Mouse (Mus musculus) right cerebral cortex, postnatal 10 days (tissue): Measurements from ENCODE around the gene Bbx.

Experiments
- DNase-seq, 2 experiments: peaks; one replicate each; pipeline ENCODE4 v3.0.0; 2021; ENCODE audit warnings: low spot score in 2 of 2

Bbx gene

GRCm38 (mm10) chr16:50432062-50432878, at the start of gene Bbx:
Gene Bbx, minus strand, starts transcription at chr16:50432390.
- peak; percentile 98 to 99 for DNase-seq

- DNase-seq: no peak
Observed at GRCm38 (mm10) chr16:50481892-50482291, 49.7 kb upstream of the Bbx start.

GRCm38 (mm10) chr16:50481341-50481740, 49.2 kb upstream of the Bbx start:
- no peak for DNase-seq

- DNase-seq: no peak
Observed at GRCm38 (mm10) chr16:50478695-50479094, 46.5 kb upstream of the Bbx start.

GRCm38 (mm10) chr16:50477628-50478027, 45.4 kb upstream of the Bbx start:
- no peak for DNase-seq

- no peak for DNase-seq
Observed at GRCm38 (mm10) chr16:50462226-50462870, 30.2 kb upstream of the Bbx start.

GRCm38 (mm10) chr16:50459146-50459545, 27.0 kb upstream of the Bbx start:
- DNase-seq: no peak

- DNase-seq: no peak
Observed at GRCm38 (mm10) chr16:50456053-50456452, 23.9 kb upstream of the Bbx start.

GRCm38 (mm10) chr16:50449086-50449485, 16.9 kb upstream of the Bbx start:
- no peak for DNase-seq

GRCm38 (mm10) chr16:50445014-50445413, 12.8 kb upstream of the Bbx start:
- DNase-seq: no peak

- no peak for DNase-seq
Observed at GRCm38 (mm10) chr16:50438816-50439215, 6.6 kb upstream of the Bbx start.

- no peak for DNase-seq
Observed at GRCm38 (mm10) chr16:50437788-50438187, 5.6 kb upstream of the Bbx start.

GRCm38 (mm10) chr16:50437331-50437730, 5.1 kb upstream of the Bbx start:
- DNase-seq: no peak

- DNase-seq: peak; percentile 34 to 46
Observed at GRCm38 (mm10) chr16:50431011-50431981, 894 bp downstream of the Bbx start.

GRCm38 (mm10) chr16:50430515-50430877, 1.7 kb downstream of the Bbx start:
- no peak for DNase-seq

GRCm38 (mm10) chr16:50429692-50430514, 2.3 kb downstream of the Bbx start:
- peak; percentile 40 to 44 for DNase-seq

- peak; percentile 20 to 24 for DNase-seq
Observed at GRCm38 (mm10) chr16:50428871-50429691, 3.1 kb downstream of the Bbx start.

GRCm38 (mm10) chr16:50420130-50420529, 12.1 kb downstream of the Bbx start:
- no peak for DNase-seq

- no peak for DNase-seq
Observed at GRCm38 (mm10) chr16:50415406-50415805, 16.8 kb downstream of the Bbx start.

GRCm38 (mm10) chr16:50402851-50403250, 29.3 kb downstream of the Bbx start:
- DNase-seq: no peak
